Mouse (Mus musculus) c-Kit-negative CD71-positive TER-119-positive erythroid progenitor cells, embryonic 14.5 days (primary cell): ENCODE data around the gene Hoxa7.

Experiments used
- DNase-seq: peaks from one replicate; pipeline ENCODE4 v3.0.0-alpha.2; 2013; ENCODE audit warnings: low read depth, low spot score

Hoxa7 gene

GRCm38 (mm10) chr6:52239625-52240388 lies 18.2 kb upstream of the Hoxa7 start:
- no peak for DNase-seq

- no peak for DNase-seq
These were observed 17.3 kb upstream of the Hoxa7 start for GRCm38 (mm10) chr6:52238976-52239375.

GRCm38 (mm10) chr6:52238155-52238545 lies 16.5 kb upstream of the Hoxa7 start:
- no peak for DNase-seq

GRCm38 (mm10) chr6:52237346-52238154 lies 15.9 kb upstream of the Hoxa7 start:
- DNase-seq: no peak

- no peak for DNase-seq
These were observed 15.2 kb upstream of the Hoxa7 start for GRCm38 (mm10) chr6:52236806-52237205.

GRCm38 (mm10) chr6:52235866-52236265 lies 14.2 kb upstream of the Hoxa7 start:
- DNase-seq: no peak

GRCm38 (mm10) chr6:52235267-52235666 lies 13.6 kb upstream of the Hoxa7 start:
- no peak for DNase-seq

GRCm38 (mm10) chr6:52234428-52235140 lies 12.9 kb upstream of the Hoxa7 start:
- no peak for DNase-seq

- DNase-seq: no peak
These were observed 12.1 kb upstream of the Hoxa7 start for GRCm38 (mm10) chr6:52233546-52234427.

GRCm38 (mm10) chr6:52232984-52233545 lies 11.4 kb upstream of the Hoxa7 start:
- DNase-seq: no peak

- no peak for DNase-seq
These were observed 10.9 kb upstream of the Hoxa7 start for GRCm38 (mm10) chr6:52232568-52232965.

GRCm38 (mm10) chr6:52231885-52232567 lies 10.4 kb upstream of the Hoxa7 start:
- DNase-seq: no peak

- DNase-seq: no peak
These were observed 9.0 kb upstream of the Hoxa7 start, which contains the start of gene Hoxa9 for GRCm38 (mm10) chr6:52230516-52231165. TSS of gene Hoxa9 (minus strand) at chr6:52231089.

GRCm38 (mm10) chr6:52229558-52230416 lies 8.1 kb upstream of the Hoxa7 start:
- DNase-seq: no peak

- DNase-seq: no peak
These were observed 7.1 kb upstream of the Hoxa7 start for GRCm38 (mm10) chr6:52228475-52229465.

GRCm38 (mm10) chr6:52227470-52228222 lies 6.0 kb upstream of the Hoxa7 start:
- DNase-seq: no peak
